Mouse (Mus musculus): ENCODE measurements around the gene Atxn10.

The Atxn10 gene

DNA sequence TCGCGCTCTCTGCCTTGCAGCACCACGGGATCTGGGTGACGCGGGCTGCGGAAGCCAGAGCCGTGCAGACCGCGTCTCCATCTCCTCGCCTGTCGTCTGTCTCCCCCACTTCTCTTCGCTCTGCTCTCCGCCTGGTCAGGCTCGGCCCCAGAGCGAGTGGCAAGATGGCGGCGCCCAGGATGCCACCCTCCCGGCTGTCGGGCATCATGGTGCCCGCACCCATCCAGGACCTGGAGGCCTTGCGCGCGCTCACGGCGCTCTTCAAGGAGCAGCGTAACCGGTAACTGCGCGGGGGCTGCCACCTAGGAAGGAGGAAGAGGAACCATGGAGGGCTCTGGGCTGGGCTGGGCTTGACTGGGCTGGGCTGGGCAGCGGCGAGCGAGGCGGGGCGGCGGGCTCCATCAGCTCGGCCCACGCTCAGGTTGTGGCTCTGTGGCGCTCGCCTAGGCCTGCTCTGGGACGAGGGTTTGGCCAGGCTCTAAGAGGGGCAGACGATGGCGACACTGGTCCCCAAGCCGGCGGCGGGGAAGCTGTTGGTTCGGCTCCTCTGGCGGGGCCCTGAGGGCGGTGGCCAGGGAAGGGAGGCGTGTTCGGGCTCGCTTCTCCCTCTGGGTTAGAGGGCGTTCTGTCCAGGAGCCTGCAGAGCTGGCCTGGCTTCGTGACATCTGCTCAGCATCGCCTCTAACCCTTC is 401 bp downstream of the Atxn10 start:
- peak; percentile 89 for DNase-seq

DNA sequence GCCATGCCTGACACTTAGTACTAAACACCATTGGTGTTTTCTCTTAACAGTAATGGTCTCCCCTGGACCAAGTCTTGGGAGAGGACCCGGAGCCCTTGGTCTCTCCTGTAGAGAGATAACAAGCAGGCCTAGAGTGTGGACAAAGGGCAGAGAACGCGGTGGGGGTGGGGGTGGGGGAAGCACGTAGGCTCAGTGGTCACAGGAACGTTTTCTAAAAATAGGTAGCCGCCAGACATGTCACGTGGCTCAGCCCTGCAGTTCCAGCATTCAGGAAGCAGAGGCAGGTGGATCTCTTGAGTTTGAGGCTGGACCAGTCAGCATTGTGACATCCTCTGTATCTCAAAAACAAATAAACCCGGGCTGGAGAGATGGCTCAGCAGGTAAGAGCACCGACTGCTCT is 1.2 kb downstream of the Atxn10 start:
- DNase-seq, result no peak

DNA sequence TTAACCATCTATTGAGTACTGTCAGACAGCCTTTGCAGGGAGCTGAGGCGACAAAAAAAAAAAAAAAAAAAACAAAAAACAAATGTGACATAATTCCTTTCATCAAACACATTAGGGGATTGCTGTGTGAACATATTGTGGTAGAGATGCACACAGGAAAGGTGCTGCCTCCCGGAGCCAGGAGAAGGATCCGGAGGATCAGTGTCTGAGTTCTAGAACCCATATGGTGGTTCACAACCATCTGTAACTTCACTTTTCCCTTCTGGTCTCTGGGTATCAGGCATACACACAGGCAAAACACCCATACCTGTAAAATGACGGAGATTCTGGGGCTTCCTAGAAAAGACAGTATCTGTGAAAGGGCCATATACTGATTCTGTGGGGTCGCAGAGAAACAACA is 1.9 kb downstream of the Atxn10 start:
- no peak for DNase-seq

DNA sequence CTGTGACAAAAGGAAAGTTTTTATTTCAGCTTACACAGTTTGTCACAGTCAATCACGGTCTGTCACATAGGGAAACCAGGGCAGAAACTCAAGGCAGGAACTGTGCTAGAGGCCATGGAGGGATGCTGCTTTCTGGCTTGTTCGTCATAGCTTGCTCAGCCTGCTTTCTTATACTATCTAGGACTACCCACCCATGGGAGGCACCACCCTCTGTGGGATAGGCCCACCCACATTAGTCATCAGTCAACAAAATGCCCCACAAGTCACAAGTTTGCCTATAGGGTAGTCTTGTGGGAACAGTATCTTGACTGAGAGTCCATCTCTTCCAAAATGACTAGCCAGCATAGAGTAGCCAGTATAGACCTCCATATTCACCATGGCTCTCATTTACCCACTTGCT is 6.2 kb downstream of the Atxn10 start:
- DNase-seq, result no peak

DNA sequence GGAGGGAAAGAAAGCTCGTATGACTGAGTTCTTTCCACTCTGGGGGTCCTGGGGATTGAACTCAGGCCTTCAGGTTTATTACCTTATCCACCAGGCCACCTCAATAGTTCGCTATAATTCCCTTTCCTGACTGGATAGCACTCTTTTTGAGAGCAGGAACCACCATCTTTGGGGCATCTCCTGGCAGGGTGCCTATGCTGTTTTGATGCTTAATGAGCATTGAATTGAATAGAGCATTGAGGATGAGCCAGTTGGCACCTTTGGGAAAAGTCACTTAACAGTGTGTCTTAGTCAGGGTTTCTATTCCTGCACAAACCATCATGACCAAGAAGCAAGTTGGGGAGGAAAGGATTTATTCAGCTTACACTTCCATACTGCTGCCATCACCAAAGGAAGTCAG is 8.6 kb downstream of the Atxn10 start:
- no peak for DNase-seq

DNA sequence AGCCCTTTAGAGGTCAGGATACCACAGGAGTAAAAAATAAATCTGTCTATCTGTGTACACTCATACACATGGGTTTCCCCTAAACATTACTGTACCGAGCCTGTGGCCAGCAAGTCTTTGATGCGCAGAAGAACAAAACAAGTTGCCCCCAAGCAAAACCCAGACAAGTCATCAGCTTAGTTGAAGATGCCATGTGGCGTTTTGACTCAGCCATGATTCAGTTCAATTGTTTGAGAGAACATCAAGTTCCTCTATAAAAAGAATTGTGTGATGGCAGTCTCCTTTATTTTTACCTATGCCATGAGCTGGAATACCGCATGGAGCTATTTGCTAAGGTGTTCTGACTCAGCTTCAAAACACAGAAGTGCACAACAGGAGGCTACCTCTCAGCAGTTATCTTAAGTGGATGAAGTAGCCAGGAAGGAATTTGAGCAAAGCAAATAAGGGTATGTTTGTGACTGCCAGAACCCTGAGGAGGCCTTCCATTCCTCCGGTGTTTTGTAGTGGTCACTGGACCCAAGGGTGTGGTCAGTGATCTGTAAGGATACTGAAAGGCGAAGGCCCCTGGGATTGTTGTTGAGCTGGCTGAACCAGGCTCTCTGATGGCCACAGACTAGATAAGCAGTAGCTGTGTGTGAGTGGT is 11.1 kb downstream of the Atxn10 start:
- no peak for DNase-seq

DNA sequence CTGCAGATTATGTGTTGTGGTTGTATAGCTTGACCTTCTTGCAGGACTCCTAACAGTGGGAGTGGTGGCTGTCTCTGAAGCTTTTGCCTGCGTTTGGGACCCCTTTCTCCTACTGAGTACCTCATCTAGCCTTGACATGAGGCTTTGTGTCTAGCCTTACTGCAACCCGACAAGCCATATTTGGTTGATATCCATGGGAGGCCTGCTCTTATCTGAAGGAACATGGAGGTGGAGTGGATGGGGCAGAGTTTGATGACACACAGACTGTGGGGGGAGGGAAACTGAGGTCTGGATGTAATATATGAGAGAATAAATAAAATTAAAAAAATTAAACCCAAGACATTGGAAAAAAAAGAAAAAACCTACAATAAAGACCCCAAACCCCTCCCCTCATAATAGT is 14.1 kb downstream of the Atxn10 start:
- DNase-seq, result no peak

DNA sequence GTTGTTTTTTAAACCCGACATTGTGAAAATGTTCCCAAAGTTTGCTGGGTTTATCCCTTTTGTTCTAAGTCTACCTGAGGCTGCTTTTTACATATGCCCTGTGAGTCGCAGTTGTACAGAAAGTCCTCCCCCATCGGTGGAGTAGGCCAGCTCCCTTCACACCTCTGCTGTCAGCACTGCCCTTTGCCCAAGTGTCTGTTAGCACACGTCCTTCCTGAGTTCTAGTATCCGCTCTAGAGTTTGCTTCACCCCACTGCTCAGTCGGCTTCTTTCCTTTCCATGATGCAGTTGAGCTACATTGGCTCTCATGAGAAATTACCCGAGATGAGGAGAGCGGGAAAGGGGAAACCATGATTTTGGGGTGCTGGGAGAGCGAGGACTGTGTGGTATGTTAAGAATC is 18.0 kb downstream of the Atxn10 start:
- DNase-seq, result no peak

DNA sequence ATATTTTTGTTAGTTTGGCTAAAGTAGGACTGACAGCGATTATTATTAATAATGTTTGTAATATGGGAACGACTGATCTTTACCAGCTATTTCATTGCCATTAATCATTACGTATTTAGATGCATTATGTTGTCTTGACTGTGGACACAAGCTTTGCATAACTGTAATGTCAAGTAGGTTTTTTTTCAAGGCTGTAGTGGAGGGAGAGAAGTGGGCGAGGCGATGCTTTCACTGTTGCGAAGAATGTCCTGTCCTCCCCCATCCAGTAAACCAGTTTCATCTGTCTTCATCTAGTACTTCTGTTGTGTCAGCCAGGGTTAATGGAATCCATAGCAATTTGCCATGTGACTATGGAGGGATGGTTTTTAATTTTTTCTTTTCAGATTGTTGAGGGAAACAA is 20.1 kb downstream of the Atxn10 start:
- no peak for DNase-seq

DNA sequence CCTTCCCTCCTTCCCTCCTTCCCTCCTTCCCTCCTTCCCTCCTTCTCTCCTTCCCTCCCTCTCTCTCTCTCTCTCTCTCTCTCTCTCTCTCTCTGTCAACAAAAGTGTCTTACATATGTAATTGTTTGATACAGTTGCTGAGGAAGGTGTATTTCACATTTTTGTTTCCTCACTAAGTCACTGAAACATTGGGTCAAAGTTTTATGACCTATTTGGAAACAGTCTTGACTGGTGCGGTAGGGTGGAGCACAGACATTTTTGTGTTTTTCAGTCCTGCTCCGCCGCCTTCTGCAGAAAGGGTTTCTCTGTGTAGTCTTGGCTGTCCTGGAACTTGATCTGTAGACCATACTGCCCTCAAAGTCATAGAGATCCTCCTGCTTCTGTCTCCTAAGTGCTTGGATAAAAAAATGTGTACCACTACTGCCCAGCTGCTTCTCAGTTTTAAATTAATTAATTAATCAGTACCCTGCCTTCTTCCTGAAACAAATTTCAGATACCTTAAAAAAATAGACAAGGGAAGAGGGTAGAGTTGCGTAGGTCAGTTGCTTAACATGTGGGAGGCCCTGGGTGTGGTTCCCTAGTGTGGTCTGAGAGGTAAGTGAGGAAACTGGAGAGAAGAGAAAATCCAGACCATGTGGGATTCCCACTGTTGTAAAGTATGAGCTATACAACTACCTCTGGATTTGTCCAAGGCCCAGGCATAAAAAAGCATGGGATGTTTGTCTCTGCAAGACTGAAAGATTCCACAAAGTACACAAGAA is 21.6 kb downstream of the Atxn10 start:
- DNase-seq, result no peak

DNA sequence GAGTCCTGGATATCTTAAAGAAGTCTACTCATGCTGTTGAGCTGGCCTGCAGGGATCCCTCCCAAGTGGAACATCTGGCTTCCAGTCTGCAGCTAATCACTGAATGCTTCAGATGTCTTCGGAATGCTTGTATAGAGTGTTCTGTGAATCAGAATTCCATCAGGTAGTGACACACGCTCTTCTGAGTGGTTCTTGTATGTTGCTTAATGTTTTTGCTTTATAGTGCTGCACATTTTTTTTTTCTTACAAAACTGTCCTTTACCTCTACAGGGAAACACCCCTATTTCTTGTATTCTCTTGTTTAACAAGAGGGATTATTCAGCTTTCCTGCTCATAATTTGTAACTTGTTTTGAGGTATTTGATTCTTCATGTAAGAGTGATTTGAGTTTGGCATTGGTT is 23.4 kb downstream of the Atxn10 start:
- no peak for DNase-seq

DNA sequence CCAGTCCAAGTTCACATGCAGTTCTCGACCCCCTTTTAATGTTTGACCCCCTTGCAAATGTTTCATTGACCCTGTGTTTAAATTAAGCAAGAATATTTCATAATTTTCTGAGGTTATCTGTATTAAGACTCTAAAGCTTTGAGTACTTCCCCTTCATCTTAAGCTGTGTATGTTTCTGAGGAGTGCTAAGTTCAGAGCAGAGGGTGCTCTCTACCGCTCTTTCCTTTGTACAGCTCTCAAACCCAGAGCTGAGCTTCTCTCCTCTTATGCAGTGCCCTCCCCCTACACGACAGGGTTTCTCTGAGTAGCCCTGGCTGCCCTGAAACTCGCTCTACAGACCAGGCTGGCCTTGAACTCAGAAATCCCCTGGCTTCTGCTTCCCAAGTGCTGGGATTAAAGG is 23.9 kb downstream of the Atxn10 start:
- no peak for DNase-seq

DNA sequence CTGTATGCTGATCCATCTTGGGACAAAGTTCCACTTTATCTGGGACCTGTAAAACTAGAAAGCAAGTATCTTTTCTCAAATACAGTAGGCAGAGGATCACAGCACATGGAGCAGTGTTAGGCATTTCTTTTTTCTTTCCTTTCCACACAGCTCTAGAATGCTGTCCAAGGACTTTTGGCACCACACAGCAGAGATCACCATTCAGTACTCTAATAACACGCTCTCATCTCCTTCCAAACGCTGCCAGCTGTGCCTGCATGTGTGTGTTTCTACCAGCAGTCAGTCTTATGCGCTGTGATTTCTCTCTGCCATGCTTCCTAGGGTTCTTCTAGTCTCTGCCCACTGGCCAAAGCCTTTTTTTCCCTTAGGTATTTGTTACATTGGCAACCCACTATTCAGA is 28.3 kb downstream of the Atxn10 start:
- no peak for DNase-seq

DNA sequence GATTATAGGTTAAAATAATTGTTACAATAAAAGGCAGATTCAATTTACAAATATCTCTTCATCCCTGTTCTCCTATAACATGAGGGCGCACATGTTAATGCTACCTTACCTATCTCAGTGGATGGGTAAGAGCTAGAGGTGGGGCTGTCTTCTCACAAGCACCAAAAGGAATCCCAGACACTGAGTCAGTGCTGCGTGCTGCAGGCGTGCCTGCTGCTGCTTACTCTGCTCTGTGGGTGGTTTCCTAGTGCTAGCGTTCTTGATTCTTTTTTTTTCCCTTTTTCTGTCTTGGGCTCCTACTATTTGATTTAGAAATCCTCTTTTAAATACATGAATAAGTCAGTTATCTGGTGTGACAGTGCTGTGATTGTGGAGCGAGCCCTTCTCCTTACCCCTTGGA is 30.9 kb downstream of the Atxn10 start:
- DNase-seq, result no peak

DNA sequence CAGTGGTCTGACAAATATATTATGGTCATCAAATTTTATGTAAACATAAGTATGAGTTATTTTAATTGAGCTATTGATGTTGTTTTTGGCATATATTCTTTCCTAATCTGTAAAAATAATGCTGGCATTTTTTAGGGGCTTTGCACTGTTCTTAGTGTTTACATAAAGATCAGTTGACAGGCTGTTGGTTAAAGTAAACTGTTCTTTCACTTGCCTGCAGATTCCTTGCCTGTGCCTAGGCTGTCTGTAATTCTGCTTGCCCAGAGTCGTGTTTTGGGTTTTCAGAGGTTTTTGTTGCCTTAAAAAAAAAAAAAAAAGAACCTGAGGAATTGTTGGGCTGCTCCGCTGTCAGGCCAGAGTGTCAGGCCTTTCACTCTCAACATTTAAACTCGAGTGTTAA is 33.7 kb downstream of the Atxn10 start:
- no peak for DNase-seq

DNA sequence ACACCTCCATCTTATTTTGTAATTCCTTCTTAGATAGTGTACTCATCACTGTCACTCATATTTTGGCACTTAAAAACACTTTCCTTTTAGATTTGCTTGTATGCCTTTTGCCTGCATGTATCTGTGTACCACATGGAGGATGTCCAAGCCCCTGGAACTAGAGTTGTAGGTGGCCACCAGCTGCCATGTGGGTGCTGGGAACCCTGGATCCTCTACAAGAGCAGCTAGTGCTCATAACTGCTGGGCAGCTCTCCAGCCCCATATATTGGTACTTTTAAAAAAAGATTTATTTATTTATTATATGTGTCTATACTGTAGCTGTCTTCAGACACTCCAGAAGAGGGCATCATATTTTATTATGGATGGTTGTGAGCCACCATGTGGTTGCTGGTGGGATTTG is 37.1 kb downstream of the Atxn10 start:
- DNase-seq, result no peak

DNA sequence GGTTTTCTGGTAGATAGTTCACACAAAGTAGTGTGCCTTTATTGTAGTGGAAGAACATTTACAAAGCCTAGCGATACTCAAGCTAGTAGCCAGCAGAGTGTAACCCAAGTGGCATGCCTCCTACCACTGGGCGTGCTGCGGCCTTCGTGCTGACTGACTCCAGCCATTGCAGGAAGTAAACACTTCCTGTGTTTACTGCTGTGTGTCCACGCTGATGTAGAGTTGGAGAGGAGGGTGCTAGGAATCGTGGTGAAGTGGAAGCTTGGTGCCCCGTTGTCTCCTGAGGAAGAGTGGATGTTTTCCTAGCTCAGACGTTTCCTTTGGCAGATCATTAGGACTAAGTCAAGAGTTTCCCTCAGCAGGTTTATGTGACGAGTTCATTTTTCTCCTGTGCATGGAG is 47.4 kb downstream of the Atxn10 start:
- DNase-seq, result peak; percentile 33

DNA sequence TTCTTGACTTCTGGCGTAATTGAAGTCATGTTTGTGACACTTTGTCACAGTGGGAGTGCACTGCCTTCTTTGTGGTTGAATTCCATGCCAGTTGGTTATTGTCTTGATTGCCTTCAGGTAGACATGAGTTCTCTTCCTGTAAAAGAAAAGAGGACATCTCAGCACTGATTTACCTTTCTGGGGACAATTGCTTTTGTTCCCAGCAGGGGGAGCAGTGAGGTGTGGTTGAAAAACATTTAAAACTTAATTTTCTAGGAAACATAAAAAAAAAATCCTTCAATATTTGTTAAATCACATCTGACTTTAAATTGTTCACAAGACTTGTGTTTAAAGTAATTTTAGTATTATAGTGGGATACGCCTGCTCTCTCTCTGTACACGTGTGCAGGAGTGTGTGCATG is 52.7 kb downstream of the Atxn10 start:
- DNase-seq, result no peak

DNA sequence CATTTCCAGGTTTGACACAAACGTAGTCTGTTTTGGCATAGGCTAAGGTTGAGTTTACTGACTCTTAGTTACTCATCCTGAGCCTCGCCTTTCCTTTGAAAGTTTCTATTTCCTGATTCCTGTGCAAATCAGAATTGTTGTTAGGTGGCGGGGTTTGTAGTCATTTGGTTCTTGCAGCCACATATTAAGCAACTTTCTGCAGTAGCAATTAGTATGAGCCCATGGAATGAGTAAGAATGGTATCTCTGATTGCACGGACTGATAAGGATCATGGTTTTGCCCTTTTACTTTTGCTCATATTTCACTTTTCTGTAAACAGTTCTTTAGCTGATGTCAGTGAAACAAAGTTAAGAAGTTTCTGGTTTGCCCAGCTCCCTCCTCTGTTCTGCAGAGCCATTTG is 53.9 kb downstream of the Atxn10 start:
- no peak for DNase-seq

DNA sequence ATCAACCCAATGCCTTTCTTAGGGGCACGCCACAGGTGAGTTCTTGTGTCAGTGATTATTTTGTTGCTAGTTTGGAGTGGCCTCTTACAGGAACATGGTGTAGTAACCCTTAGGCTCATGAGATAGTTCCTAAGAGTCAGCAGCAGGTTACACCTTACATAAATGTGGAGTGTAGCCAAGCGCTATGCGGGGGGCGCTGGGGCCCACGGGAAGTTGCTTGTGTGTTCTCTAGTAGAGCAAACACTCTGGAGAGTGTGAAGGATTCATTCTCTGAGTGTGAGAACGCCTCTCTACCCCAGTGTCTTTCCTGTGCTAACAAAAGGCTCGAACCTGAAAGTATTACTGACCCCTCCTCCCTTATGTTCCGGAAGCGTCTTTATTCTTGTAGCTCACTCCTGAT is 59.3 kb downstream of the Atxn10 start:
- DNase-seq, result no peak

DNA sequence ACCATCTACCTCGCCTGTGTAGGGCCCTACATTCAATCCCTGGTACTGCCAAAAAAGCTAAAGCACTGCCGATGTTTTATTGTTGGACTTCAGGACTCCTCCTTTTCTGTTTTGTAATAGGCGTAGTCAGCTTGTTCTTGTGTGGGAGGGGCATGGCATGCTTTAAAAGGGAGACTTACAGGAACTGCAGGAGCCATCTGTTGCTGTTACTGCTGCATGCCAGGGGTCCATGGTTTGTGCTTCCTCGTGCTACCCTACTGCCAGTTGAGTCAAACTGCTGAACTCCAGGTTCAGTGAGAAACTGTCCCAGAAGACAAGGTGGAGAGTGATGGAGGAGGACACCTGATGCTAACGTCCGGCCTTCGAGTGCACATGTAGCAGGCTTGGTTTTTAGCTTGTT is 65.9 kb downstream of the Atxn10 start:
- no peak for DNase-seq

DNA sequence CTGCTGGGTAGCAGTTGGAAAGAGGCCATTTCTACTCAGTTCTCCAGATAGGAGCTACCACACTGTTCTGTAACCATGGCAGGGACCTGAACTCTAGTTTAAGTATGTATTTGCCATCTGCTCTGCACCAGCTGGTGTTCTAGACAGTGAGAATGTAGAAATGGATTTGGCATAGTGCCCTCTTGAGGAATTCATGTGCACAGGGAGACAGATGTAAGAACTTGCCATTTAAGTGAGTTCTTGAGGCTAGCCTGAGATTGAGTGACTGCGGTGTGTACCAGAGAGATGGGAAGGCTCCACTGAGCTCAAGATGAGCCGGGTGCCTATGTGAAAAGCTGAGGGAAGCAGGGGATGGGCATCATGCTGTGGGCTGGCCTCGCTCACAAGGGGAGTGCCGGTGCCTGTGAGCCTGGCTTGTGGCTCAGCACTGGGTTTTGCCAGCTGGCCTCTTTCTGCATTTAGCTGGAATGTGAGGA is 67.2 kb downstream of the Atxn10 start:
- no peak for DNase-seq

DNA sequence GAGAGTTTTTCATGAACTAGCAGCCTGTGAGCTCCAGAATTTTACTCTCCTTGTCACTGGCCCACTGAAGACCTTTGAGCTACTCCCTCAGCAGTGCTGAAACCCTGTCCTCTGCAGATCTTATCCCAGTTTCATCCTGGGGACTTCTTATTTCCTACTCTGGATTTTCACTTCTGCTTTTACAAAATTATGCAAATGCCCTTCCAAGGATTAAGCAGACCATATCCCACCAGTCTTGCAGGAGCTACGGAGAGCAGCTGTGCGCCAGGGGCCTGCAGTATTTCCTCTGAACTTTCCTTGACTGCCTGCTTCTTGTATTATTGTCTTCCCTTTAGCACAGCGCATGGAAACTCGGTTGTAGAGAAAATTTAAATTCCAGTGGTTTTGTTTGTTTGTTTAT is 68.7 kb downstream of the Atxn10 start:
- DNase-seq, result no peak

DNA sequence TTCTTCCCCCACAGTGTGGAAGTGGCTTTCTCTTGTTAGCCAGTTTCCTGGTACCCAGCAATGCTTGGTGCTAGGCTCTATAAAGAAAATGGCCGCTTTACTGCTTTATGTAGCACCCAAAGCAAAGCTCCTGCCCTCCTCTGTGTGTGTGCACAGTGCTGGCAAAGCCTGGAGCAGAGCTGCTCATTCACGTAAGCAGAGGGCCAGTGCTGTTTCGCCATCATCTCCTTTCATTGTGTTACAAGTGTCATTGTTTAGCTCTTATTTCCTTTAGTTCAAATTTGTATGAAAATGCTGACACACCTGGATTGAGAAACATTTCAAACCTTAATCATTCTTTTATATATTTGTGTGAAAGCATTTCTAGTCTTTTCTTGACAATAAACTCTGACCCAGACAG is 69.5 kb downstream of the Atxn10 start:
- DNase-seq, result no peak

All from kidney, postnatal 10 days (tissue).